Mouse (Mus musculus) midbrain, embryonic 16.5 days (tissue): Measurements from ENCODE around the gene Pbxip1. TPM values are rescaled to one million over a fixed set of nuclear protein-coding genes. Genes with fewer than 3 reads are reported as not detected.

Experiments used
- ATAC-seq: fragments of 200-750 bp; cut with Nextera tagmentation; 2 replicates; pipeline ENCODE4 v1.8.0; 2017; ENCODE audit warnings: moderate TSS enrichment
- H3K27ac ChIP-seq: fragments of 300-500 bp; sonication (generic); 2 replicates; pipeline ENCODE4 v1.5.1; 2014; ENCODE audit warnings: mild to moderate bottlenecking, low read length, mixed read lengths
- H3K27me3 ChIP-seq: fragments of 300-500 bp; sonication (generic); 2 replicates; pipeline ENCODE4 v1.6.1; 2014; ENCODE audit warnings: low read depth, low read length, mixed read lengths; ENCODE audit not compliant: control insufficient read depth, insufficient read depth
- H3K36me3 ChIP-seq: fragments of 300-500 bp; sonication (generic); 2 replicates; pipeline ENCODE4 v1.6.1; 2014; ENCODE audit warnings: mild to moderate bottlenecking, low read length, moderate library complexity, mixed read lengths; ENCODE audit not compliant: control insufficient read depth, insufficient read depth
- H3K4me1 ChIP-seq: fragments of 300-500 bp; sonication (generic); 2 replicates; pipeline ENCODE4 v1.6.1; 2014; ENCODE audit warnings: mild to moderate bottlenecking, low read length, mixed read lengths; ENCODE audit not compliant: control insufficient read depth, insufficient read depth
- H3K4me2 ChIP-seq: fragments of 300-500 bp; sonication (generic); 2 replicates; pipeline ENCODE4 v1.6.1; 2014; ENCODE audit warnings: mild to moderate bottlenecking, low read length, mixed read lengths
- H3K4me3 ChIP-seq: fragments of 300-500 bp; sonication (generic); 2 replicates; pipeline ENCODE4 v1.5.1; 2014; ENCODE audit warnings: low read depth, mild to moderate bottlenecking, low read length, moderate library complexity, mixed read lengths
- H3K9ac ChIP-seq: fragments of 300-500 bp; sonication (generic); 2 replicates; pipeline ENCODE4 v1.6.1; 2014; ENCODE audit warnings: low read depth, low read length, mixed read lengths
- H3K9me3 ChIP-seq: fragments of 300-500 bp; sonication (generic); replicated peaks from 2 replicates; pipeline ENCODE4 v1.6.1; 2014; ENCODE audit warnings: mild to moderate bottlenecking, low read length, mixed read lengths; ENCODE audit not compliant: control insufficient read depth, poor library complexity, severe bottlenecking
- WGBS: fragments of 180-500 bp; shearing (Covaris S2); extraction: QIAGEN DNeasy Blood & Tissue Kit; methylation state at CpG from one replicate; pipeline ENCODE4 v1.1.7; 2014; 5-methylcytosine and 5-hydroxymethylcytosine counted together
- polyA plus RNA-seq: library from polyadenylated mRNA; unstranded; fragments of >200 nt; fragmentation: Nextera tagmentation; extraction: Ambion mirVana; gene quantifications from 2 replicates; pipeline ENCODE4 v1.2.1, GENCODE M21; 2015

Gene Pbxip1
- polyA plus RNA-seq, 1 experiment from 2014 or later = 18.5 TPM

DNA sequence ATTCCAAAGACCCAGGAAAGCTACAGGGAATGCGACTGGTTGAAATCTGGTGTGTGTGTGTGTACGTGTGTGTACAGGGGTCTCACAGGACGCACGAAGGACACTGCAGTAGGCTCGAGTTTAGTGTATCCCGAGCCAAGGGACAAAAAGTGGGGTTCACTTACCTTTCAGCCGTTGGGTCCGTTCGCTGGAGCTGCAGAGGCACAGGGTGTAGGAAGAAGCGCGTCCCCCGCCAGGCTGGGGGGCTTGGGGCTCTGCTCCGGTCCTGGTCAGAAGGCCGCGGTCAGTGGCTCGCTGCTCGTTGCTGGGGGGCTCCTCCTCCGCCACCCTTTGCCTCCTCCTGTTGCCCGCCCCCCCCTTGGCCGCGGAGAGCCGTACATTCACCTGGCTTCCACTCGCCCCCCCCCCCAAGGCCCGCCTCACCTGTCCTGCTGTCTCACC, 43.6 kb upstream of the Pbxip1 start:
- Histone ChIP-seq H3K9me3 (no peaks in the 10 kb centered on the region), H3K36me3 (no peaks in the 10 kb centered on the region), H3K4me3 (peak overlapping the region; percentile 55), H3K4me1 (peaks cover 60% of the 10 kb centered on the region), H3K27ac (no peak overlapping the region), H3K27me3 (peaks cover 25% of the 10 kb centered on the region), H3K9ac (peak overlapping the region; percentile 58), H3K4me2 (peak overlapping the region; percentile 99)
- WGBS = under 1% methylated on average over 20 of the region's 24 CpGs
- ATAC-seq = no peak

DNA sequence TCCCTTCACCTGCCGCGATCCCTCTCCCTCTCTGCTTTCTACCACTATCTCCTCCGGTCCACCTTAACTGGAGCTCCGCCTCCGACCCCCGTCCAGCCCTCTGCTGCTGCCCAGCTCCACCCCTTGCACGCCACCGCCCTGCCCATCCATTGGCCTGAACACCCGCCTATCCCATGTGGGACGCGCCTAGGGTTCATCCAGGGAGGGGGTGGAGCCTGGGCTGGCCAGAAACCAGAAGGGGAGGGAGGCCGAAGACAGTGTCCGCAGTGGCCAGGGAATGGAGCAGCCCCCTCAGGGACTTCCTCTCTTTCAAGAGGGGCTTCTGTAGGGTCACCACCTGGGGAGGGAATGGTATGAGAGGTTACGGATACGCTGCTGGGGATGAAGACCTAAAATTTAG, 42.9 kb upstream of the Pbxip1 start:
- Histone ChIP-seq H3K9ac (peak overlapping the region; percentile 65), H3K27me3 (peaks cover 25% of the 10 kb centered on the region), H3K9me3 (no peaks in the 10 kb centered on the region), H3K27ac (peak overlapping the region; percentile 58), H3K4me1 (peaks cover 60% of the 10 kb centered on the region), H3K4me2 (peak overlapping the region; percentile 99), H3K4me3 (peak overlapping the region; percentile 55), H3K36me3 (no peaks in the 10 kb centered on the region)
- peak; percentile 93 for ATAC-seq
- WGBS = under 1% methylated on average over 15 of the region's 15 CpGs

DNA sequence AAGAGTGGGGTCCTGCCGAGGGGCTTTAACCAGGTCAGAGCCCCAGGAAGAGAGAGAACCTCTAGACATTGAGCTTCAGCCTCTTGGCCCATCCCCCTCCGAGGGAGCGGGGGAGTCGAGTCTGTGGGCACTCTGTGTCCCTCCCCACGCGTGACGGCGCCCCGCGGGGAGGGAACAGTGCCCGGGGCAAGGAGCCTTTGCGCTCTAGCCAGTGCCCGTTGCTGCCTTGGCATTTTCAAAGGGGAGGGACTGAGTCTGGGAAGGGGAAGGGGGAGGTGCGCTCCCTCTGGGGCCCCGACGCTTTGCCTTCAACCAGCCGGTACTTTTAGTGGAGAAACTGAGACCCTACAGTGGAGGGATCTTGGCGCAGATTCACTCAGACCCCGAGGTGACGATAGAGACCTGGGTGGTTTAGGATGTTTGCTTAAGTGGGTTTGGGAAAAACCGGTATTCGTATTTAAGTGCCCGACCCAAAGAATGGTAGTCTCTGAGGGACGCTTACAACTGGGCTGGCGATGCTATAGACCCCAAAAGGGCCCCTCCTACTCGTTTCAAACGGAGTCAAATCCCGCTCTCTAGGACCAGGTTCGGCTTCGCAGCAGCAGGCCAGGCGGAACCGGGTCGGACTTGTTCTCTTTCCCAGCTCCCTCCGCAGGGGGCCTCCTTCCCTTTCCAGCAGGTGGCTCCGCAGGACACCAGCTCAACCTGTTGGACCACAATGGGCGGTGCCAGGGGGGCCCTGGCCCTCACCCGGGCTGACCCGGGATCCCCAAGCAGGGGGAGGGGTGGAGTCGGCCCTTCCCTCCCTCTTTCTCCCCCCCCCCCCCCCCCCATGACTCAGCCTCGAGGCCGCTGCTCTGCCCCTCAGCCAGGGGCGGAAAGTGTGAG, 42.3 kb upstream of the Pbxip1 start, which contains the start of gene Zbtb7b:
Gene Zbtb7b, minus strand, starts transcription at position 771 of the 888 bp plus-strand sequence.
- ATAC-seq = peak; percentile 44

GRCm38 (mm10) chr3:89394894-89395256, 41.6 kb upstream of the Pbxip1 start:
- Histone ChIP-seq H3K36me3 (no peaks in the 10 kb centered on the region), H3K27ac (no peak overlapping the region), H3K9ac (peak overlapping the region; percentile 54), H3K4me1 (peaks cover 60% of the 10 kb centered on the region), H3K4me2 (peak overlapping the region; percentile 99), H3K4me3 (peak overlapping the region; percentile 55), H3K9me3 (no peaks in the 10 kb centered on the region), H3K27me3 (peaks cover 25% of the 10 kb centered on the region)
- 0 out of 2 replicates have a peak, but pooled peaks have one; percentile 2 for ATAC-seq
- WGBS = under 1% methylated on average over 12 of the region's 12 CpGs

More for the DNA sequence above, 42.3 kb upstream of the Pbxip1 start, which contains the start of gene Zbtb7b:
- H3K9ac ChIP-seq = peak within 1 kb of the TSS; percentile 65
- peak within 1 kb of the TSS; percentile 55 for H3K4me3 ChIP-seq
- H3K9me3 ChIP-seq = no peaks in the 10 kb centered on the region
- H3K36me3 ChIP-seq = no peaks in the 10 kb centered on the region
- peak within 1 kb of the TSS; percentile 58 for H3K27ac ChIP-seq
- under 1% methylated on average over 42 of the region's 42 CpGs for WGBS
- peaks cover 60% of the 10 kb centered on the region for H3K4me1 ChIP-seq
- H3K27me3 ChIP-seq = peaks cover 25% of the 10 kb centered on the region
- peak within 1 kb of the TSS; percentile 99 for H3K4me2 ChIP-seq

- Histone ChIP-seq H3K9ac (no peak overlapping the region; the same call in 1 of the 2 replicates), H3K4me2 (peak overlapping the region; percentile 99), H3K27me3 (peaks cover 25% of the 10 kb centered on the region), H3K4me1 (peaks cover 60% of the 10 kb centered on the region), H3K36me3 (no peaks in the 10 kb centered on the region), H3K4me3 (peak overlapping the region; percentile 55), H3K9me3 (no peaks in the 10 kb centered on the region), H3K27ac (no peak overlapping the region)
- no peak for ATAC-seq
- WGBS = 2% methylated on average over 10 of the region's 10 CpGs
Observed at GRCm38 (mm10) chr3:89395419-89395805, 41.1 kb upstream of the Pbxip1 start.

DNA sequence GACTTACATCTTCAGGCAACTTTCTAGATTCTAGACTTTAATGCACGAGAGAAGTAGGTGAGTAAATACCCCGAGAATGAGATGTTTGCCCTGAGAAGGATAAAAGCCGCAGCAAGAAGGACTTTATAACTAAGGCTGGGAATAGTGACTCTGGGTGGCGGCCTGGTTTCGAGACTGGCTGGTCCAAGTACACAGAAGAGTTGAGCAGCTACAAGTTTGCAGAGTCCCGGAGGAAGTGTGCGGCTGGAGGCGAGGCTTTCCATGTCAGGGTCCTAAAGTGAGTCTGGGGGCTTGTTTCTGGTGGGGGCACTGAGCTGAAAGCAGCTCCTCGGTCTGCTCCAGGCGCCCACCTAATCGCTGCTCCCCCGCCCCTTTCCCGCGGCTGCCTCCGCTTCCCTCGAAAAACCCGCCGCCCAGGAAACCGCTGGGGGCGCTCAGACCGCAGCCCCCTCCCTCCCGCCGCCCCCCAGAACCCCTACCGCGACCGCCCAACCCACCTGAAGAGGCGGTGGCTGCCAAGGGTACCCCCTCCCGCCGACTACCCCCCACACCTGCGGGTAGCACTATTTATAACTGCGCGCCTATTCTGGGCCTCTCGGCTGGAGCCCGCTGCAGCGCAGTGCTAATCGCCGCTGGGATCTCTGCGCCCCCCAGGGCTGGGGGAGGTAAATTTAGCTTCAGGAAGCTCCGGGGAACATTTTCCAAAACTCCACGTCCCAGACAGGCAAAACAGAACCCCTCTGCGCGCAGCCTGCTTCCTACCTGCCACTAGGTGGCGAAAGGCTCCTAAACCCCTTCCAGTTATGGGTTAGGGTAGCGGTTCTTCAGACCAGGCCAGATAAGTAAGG, 40.5 kb upstream of the Pbxip1 start:
- H3K9ac ChIP-seq = peak overlapping the region; percentile 59
- H3K27ac ChIP-seq = no peak overlapping the region
- peak overlapping the region; percentile 99 for H3K4me2 ChIP-seq
- ATAC-seq = no peak
- peaks cover 57% of the 10 kb centered on the region for H3K4me1 ChIP-seq
- H3K27me3 ChIP-seq = peaks cover 25% of the 10 kb centered on the region
- H3K36me3 ChIP-seq = no peaks in the 10 kb centered on the region
- WGBS = under 1% methylated on average over 35 of the region's 44 CpGs
- peak overlapping the region; percentile 38 for H3K4me3 ChIP-seq
- no peaks in the 10 kb centered on the region for H3K9me3 ChIP-seq

- Histone ChIP-seq H3K27me3 (peaks cover 25% of the 10 kb centered on the region), H3K9ac (peak overlapping the region; percentile 10; the same call in 1 of the 2 replicates), H3K27ac (no peak overlapping the region), H3K4me3 (peak overlapping the region; percentile 38), H3K36me3 (peaks cover 3% of the 10 kb centered on the region; the same call in 1 of the 2 replicates), H3K4me1 (peaks cover 51% of the 10 kb centered on the region), H3K4me2 (peak overlapping the region; percentile 99), H3K9me3 (no peaks in the 10 kb centered on the region)
- no peak for ATAC-seq
- WGBS = 0% methylated on average over 4 of the region's 4 CpGs
Observed at GRCm38 (mm10) chr3:89396654-89397005, 39.9 kb upstream of the Pbxip1 start.

DNA sequence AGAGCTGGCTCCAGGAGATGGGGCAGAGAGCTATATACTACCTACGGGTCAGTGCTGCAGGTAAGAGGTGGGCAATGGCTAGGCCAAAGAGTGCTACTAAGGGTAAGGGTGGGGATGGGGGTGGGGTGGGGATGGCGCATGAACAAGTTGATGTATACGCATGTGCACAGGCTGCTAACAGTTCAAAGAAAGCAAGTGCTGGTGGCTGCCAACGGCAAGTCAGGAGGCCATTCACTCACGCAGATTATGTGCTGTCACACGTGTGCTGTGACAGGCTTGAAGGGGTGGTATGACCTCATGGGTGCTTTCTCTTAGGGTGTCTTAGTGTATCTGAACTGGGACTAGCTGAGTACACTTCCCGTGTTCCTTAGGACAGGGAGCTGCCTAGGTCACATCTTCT, 35.2 kb upstream of the Pbxip1 start:
- H3K9me3 ChIP-seq = no peaks in the 10 kb centered on the region
- peaks cover under 1% of the 10 kb centered on the region; the same call in 1 of the 2 replicates for H3K27me3 ChIP-seq
- no peak for ATAC-seq
- H3K4me3 ChIP-seq = no peak overlapping the region
- H3K27ac ChIP-seq = no peak overlapping the region
- H3K36me3 ChIP-seq = peaks cover 9% of the 10 kb centered on the region
- WGBS = 91% methylated on average over 7 of the region's 7 CpGs
- H3K9ac ChIP-seq = no peak overlapping the region
- peaks cover 4% of the 10 kb centered on the region for H3K4me1 ChIP-seq
- no peak overlapping the region for H3K4me2 ChIP-seq
